8 mouse cellular contexts compared by ENCODE assay signal in genomic region chr8:107095717-107096365, GRCm38 (mm10). TPM values are rescaled to one million over a fixed set of nuclear protein-coding genes. Genes with fewer than 3 reads are reported as not detected.
DNase-seq lines count a peak whose midpoint lies in the region; ATAC-seq lines count a peak whose summit lies in the region.

No protein-coding gene starts in this region.

- peak; percentile 11 for DNase-seq in heart, adult 8-10 months (ENCODE audit: low spot score)
- DNase-seq in heart, adult 9 months (ENCODE audit: low spot score in 2 of 2) = no peak
- peak; percentile 71 for DNase-seq in A20 (ENCODE audit: low read depth, low spot score)
- DNase-seq in c-Kit-positive CD71-positive TER-119-positive erythroid progenitor cells, embryonic 14.5 days (ENCODE audit: low spot score) = peak; percentile 45
- DNase-seq in adrenal gland, postnatal 25 days = no peak
- DNase-seq in cerebellum, adult 18-20 months = no peak

- peaks cover 18% of the 10 kb centered on the region for H3K4me1 ChIP-seq in hindbrain, embryonic 16.5 days (ENCODE audit: control insufficient read depth, insufficient read depth, low read depth, low read length)
- H3K4me1 ChIP-seq in midbrain, embryonic 15.5 days = peaks cover 30% of the 10 kb centered on the region

- ATAC-seq in hindbrain, embryonic 16.5 days = no peak; the same call in 1 of the 2 replicates
- ATAC-seq in midbrain, embryonic 15.5 days (replicated peaks) = peak; percentile 79

- peaks cover 3% of the 10 kb centered on the region; the same call in 1 of the 2 replicates for H3K36me3 ChIP-seq in hindbrain, embryonic 16.5 days (ENCODE audit: control insufficient read depth, insufficient read depth, low read length)
- H3K36me3 ChIP-seq in midbrain, embryonic 15.5 days (replicated peaks) = no peaks in the 10 kb centered on the region; the same call in 1 of the 2 replicates

- WGBS in hindbrain, embryonic 16.5 days = under 1% methylated on average over 42 of the region's 53 CpGs
- under 1% methylated on average over 50 of the region's 53 CpGs for WGBS in midbrain, embryonic 15.5 days

- peak overlapping the region; percentile 76 for H3K4me3 ChIP-seq in hindbrain, embryonic 16.5 days (ENCODE audit: low read length)
- peak overlapping the region; percentile 77 for H3K4me3 ChIP-seq in midbrain, embryonic 15.5 days

- H3K4me2 ChIP-seq in hindbrain, embryonic 16.5 days (ENCODE audit: low read length) = peak overlapping the region; percentile 60
- peak overlapping the region; percentile 49 for H3K4me2 ChIP-seq in midbrain, embryonic 15.5 days

- H3K27me3 ChIP-seq in hindbrain, embryonic 16.5 days (replicated peaks; ENCODE audit: control insufficient read depth, insufficient read depth, low read length) = no peaks in the 10 kb centered on the region
- H3K27me3 ChIP-seq in midbrain, embryonic 15.5 days (replicated peaks) = no peaks in the 10 kb centered on the region

- H3K9me3 ChIP-seq in hindbrain, embryonic 16.5 days (ENCODE audit: control insufficient read depth, low read length) = no peaks in the 10 kb centered on the region
- H3K9me3 ChIP-seq in midbrain, embryonic 15.5 days = no peaks in the 10 kb centered on the region

- H3K27ac ChIP-seq in hindbrain, embryonic 16.5 days (ENCODE audit: low read depth, low read length) = peak overlapping the region; percentile 90
- H3K27ac ChIP-seq in midbrain, embryonic 15.5 days = peak overlapping the region; percentile 87

- peak overlapping the region; percentile 84 for H3K9ac ChIP-seq in hindbrain, embryonic 16.5 days (ENCODE audit: low read depth, low read length)
- H3K9ac ChIP-seq in midbrain, embryonic 15.5 days = peak overlapping the region; percentile 69

RNA-seq across cellular contexts. Expression of gene Terf2, which starts 0.5 kb away (rescaled TPM):
- total RNA-seq in heart, adult 8-10 months (2022) = 10 to 100 TPM; 13.2 to 14.1 (median 13.4) TPM
- polyA plus RNA-seq in hindbrain, embryonic 16.5 days (2015; fragmentation: Nextera tagmentation; extraction: Ambion mirVana) = 22.5 and 24.1 TPM in 2 replicates
- 27.3 and 29.7 TPM in 2 replicates for polyA plus RNA-seq in midbrain, embryonic 15.5 days (2015; fragmentation: Nextera tagmentation; extraction: Ambion mirVana)
- total RNA-seq in adrenal gland, postnatal 25 days (2021) = 30.2 and 31.2 TPM in 2 replicates

RNA-seq across cellular contexts. Expression of gene Tmed6, which starts 30.4 kb away (rescaled TPM):
- total RNA-seq in heart, adult 8-10 months (2022) = not detected
- polyA plus RNA-seq in hindbrain, embryonic 16.5 days (2015; fragmentation: Nextera tagmentation; extraction: Ambion mirVana) = not detected in 2 replicates
- not detected in 2 replicates for polyA plus RNA-seq in midbrain, embryonic 15.5 days (2015; fragmentation: Nextera tagmentation; extraction: Ambion mirVana)
- total RNA-seq in adrenal gland, postnatal 25 days (2021) = not detected in 2 replicates

RNA-seq across cellular contexts. Expression of gene Nip7, which starts 39.2 kb away (rescaled TPM):
- 10 to 100 TPM; 24.8 to 28.1 (median 26.1) TPM for total RNA-seq in heart, adult 8-10 months (2022)
- 61.2 and 66.2 TPM in 2 replicates for polyA plus RNA-seq in hindbrain, embryonic 16.5 days (2015; fragmentation: Nextera tagmentation; extraction: Ambion mirVana)
- polyA plus RNA-seq in midbrain, embryonic 15.5 days (2015; fragmentation: Nextera tagmentation; extraction: Ambion mirVana) = 70.2 and 71.1 TPM in 2 replicates
- total RNA-seq in adrenal gland, postnatal 25 days (2021) = 44.8 and 45.7 TPM in 2 replicates

RNA-seq across cellular contexts. Expression of gene Cog8, which starts 39.4 kb away (rescaled TPM):
- 10 to 100 TPM; 16.4 to 20.2 (median 17.7) TPM for total RNA-seq in heart, adult 8-10 months (2022)
- 39.2 and 42.3 TPM in 2 replicates for polyA plus RNA-seq in hindbrain, embryonic 16.5 days (2015; fragmentation: Nextera tagmentation; extraction: Ambion mirVana)
- 42.0 and 44.8 TPM in 2 replicates for polyA plus RNA-seq in midbrain, embryonic 15.5 days (2015; fragmentation: Nextera tagmentation; extraction: Ambion mirVana)
- total RNA-seq in adrenal gland, postnatal 25 days (2021) = 47.9 and 48.6 TPM in 2 replicates

RNA-seq across cellular contexts. Expression of gene Pdf, which starts 47.4 kb away (rescaled TPM):
- total RNA-seq in heart, adult 8-10 months (2022) = 10 to 100 TPM; 67.1 to 76.1 (median 74.4) TPM
- polyA plus RNA-seq in hindbrain, embryonic 16.5 days (2015; fragmentation: Nextera tagmentation; extraction: Ambion mirVana) = 37.1 and 37.4 TPM in 2 replicates
- 35.8 and 40.4 TPM in 2 replicates for polyA plus RNA-seq in midbrain, embryonic 15.5 days (2015; fragmentation: Nextera tagmentation; extraction: Ambion mirVana)
- total RNA-seq in adrenal gland, postnatal 25 days (2021) = 41.0 and 63.8 TPM in 2 replicates

Comparison
In these comparisons a context has a peak if more than half of its experiments do, and no peak if none do; other contexts are left out.
1. DNase-seq: peak in heart, adult 8-10 months (single experiment), A20 (single experiment) and c-Kit-positive CD71-positive TER-119-positive erythroid progenitor cells, embryonic 14.5 days (single experiment); none in heart, adult 9 months (0 of 2), adrenal gland, postnatal 25 days (single experiment) and cerebellum, adult 18-20 months (0 of 2).